Mouse (Mus musculus): ENCODE results near the gene Gimap7. TPM values are rescaled to one million over a fixed set of nuclear protein-coding genes. Genes with fewer than 3 reads are reported as not detected.

Gene Gimap7
- total RNA-seq, 2 experiments from 2014 or later: not detected

GRCm38 (mm10) chr6:48700251-48701075, 18.0 kb upstream of the Gimap7 start:
- no peak for DNase-seq (ENCODE audit: low spot score in 2 of 2)
- no peak for TF ChIP-seq CTCF (conservative IDR thresholded peaks at IDR 0.05)
- Histone ChIP-seq H3K4me3 (no peak overlapping the region), H3K27ac (0 out of 2 replicates have a peak overlapping the region, but pooled peaks have one; percentile 43)

GRCm38 (mm10) chr6:48702146-48702545, 16.3 kb upstream of the Gimap7 start:
- Histone ChIP-seq H3K27ac (no peak overlapping the region), H3K4me3 (no peak overlapping the region)
- TF ChIP-seq CTCF (conservative IDR thresholded peaks at IDR 0.05): no peak
- no peak for DNase-seq (ENCODE audit: low spot score in 2 of 2)

- no peak for DNase-seq (ENCODE audit: low spot score in 2 of 2)
- peak; percentile 21; the same call in 1 of the 2 replicates for TF ChIP-seq CTCF (conservative IDR thresholded peaks at IDR 0.05)
- no peak overlapping the region for H3K27ac ChIP-seq
These were observed 15.8 kb upstream of the Gimap7 start for GRCm38 (mm10) chr6:48702601-48703000.

GRCm38 (mm10) chr6:48704146-48704545, 14.3 kb upstream of the Gimap7 start:
- no peak overlapping the region for H3K27ac ChIP-seq
- DNase-seq (ENCODE audit: low spot score in 2 of 2): no peak
- H3K4me3 ChIP-seq: no peak overlapping the region
- no peak for TF ChIP-seq CTCF (conservative IDR thresholded peaks at IDR 0.05)

More at GRCm38 (mm10) chr6:48702601-48703000, 15.8 kb upstream of the Gimap7 start:
- no peak overlapping the region for H3K4me3 ChIP-seq

GRCm38 (mm10) chr6:48706130-48706529, 12.3 kb upstream of the Gimap7 start:
- H3K4me3 ChIP-seq: no peak overlapping the region
- DNase-seq (ENCODE audit: low spot score in 2 of 2): no peak
- TF ChIP-seq CTCF (conservative IDR thresholded peaks at IDR 0.05): no peak
- no peak overlapping the region for H3K27ac ChIP-seq

- TF ChIP-seq CTCF (conservative IDR thresholded peaks at IDR 0.05): no peak
- Histone ChIP-seq H3K4me3 (no peak overlapping the region), H3K27ac (no peak overlapping the region)
- DNase-seq (ENCODE audit: low spot score in 2 of 2): no peak
These were observed 1.9 kb downstream of the Gimap7 start for GRCm38 (mm10) chr6:48720326-48720725.

- Histone ChIP-seq H3K27ac (no peak overlapping the region), H3K4me3 (no peak overlapping the region)
- TF ChIP-seq CTCF (conservative IDR thresholded peaks at IDR 0.05): no peak
- no peak for DNase-seq (ENCODE audit: low spot score in 2 of 2)
These were observed 5.0 kb downstream of the Gimap7 start for GRCm38 (mm10) chr6:48723468-48723867.

GRCm38 (mm10) chr6:48725476-48725875, 7.1 kb downstream of the Gimap7 start:
- no peak for TF ChIP-seq CTCF (conservative IDR thresholded peaks at IDR 0.05)
- Histone ChIP-seq H3K4me3 (no peak overlapping the region), H3K27ac (0 out of 2 replicates have a peak overlapping the region, but pooled peaks have one; percentile 36)
- DNase-seq (ENCODE audit: low spot score in 2 of 2): peak in 1 of 2 experiments; percentile 16

GRCm38 (mm10) chr6:48727761-48728160, 9.3 kb downstream of the Gimap7 start:
- H3K4me3 ChIP-seq: no peak overlapping the region
- H3K27ac ChIP-seq: no peak overlapping the region
- TF ChIP-seq CTCF (conservative IDR thresholded peaks at IDR 0.05): no peak
- DNase-seq (ENCODE audit: low spot score in 2 of 2): no peak

- TF ChIP-seq CTCF (conservative IDR thresholded peaks at IDR 0.05): no peak
- no peak for DNase-seq (ENCODE audit: low spot score in 2 of 2)
- Histone ChIP-seq H3K4me3 (no peak overlapping the region), H3K27ac (no peak overlapping the region)
These were observed 14.5 kb downstream of the Gimap7 start for GRCm38 (mm10) chr6:48732864-48733304.

- H3K4me3 ChIP-seq: no peak overlapping the region
- no peak overlapping the region for H3K27ac ChIP-seq
- DNase-seq (ENCODE audit: low spot score in 2 of 2): no peak
- TF ChIP-seq CTCF (conservative IDR thresholded peaks at IDR 0.05): no peak
These were observed 15.2 kb downstream of the Gimap7 start for GRCm38 (mm10) chr6:48733660-48734059.

- Histone ChIP-seq H3K27ac (no peak overlapping the region), H3K4me3 (no peak overlapping the region)
- DNase-seq (ENCODE audit: low spot score in 2 of 2): no peak
- no peak for TF ChIP-seq CTCF (conservative IDR thresholded peaks at IDR 0.05)
These were observed 18.6 kb downstream of the Gimap7 start for GRCm38 (mm10) chr6:48737053-48737452.

GRCm38 (mm10) chr6:48737688-48738087, 19.3 kb downstream of the Gimap7 start:
- H3K4me3 ChIP-seq: no peak overlapping the region
- DNase-seq (ENCODE audit: low spot score in 2 of 2): no peak
- H3K27ac ChIP-seq: no peak overlapping the region
- no peak for TF ChIP-seq CTCF (conservative IDR thresholded peaks at IDR 0.05)

All from layer of hippocampus, adult 2 months (tissue).